Mouse (Mus musculus) ovary, postnatal 14 days (tissue): ENCODE results near the gene Efcab8.
"Not testable (repeated sequence)": the region's sequence is repeated elsewhere in the genome, so short reads cannot be mapped to it uniquely, and the experiment has no call there.

ENCODE experiments used
- DNase-seq: peaks from one replicate; pipeline ENCODE4 v3.0.0; 2022; ENCODE audit warnings: low spot score

Efcab8 gene

DNA sequence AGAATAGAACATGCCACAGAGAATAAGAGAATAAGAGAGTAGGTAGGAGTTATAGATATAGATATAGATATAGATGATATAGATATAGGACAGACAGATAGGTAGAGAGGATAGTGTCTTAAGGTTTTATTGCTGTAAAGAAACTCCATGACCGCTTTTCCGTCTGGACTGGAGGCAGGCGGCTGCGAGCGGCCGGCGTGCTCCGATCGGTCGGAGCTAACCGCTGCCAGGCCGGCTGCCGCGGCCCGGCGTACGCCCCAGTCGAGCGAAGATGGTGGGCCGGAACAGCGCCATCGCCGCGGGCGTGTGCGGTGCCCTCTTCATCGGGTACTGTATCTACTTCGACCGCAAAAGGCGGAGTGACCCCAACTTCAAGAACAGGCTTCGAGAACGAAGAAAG, 46.2 kb downstream of the Efcab8 start:
- not testable (repeated sequence) for DNase-seq

DNA sequence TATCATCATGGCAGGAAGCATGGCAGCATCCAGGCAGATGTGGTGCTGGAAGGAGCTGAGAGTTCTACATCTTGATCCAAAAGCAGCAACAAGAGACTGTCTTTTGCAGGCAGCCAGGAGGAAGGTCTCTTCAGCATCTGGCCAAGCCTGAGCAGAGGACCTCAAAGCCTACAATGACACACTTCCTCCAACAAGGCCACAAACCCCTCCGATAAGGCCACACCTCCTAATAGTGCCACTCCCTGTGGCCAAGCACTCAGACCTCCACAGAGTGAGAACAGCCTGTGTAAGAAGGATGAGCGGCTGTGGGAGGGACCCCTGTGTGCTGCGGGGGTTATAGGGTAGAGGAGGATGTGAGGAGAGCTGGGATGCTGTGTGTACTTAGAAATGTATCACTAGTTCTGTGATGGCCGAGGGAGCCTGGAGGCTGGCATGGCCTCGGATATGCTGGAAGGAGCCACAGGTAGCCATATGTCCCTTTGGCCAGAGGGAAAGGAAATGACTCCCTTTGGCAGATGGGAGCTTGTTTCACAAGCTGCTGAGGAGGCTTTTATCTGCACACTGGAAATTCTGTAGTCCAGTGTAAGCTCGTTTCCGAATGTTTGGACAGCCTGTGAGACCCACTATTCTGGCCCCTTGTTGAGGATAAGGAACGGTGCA, 47.6 kb downstream of the Efcab8 start:
- no peak for DNase-seq

DNA sequence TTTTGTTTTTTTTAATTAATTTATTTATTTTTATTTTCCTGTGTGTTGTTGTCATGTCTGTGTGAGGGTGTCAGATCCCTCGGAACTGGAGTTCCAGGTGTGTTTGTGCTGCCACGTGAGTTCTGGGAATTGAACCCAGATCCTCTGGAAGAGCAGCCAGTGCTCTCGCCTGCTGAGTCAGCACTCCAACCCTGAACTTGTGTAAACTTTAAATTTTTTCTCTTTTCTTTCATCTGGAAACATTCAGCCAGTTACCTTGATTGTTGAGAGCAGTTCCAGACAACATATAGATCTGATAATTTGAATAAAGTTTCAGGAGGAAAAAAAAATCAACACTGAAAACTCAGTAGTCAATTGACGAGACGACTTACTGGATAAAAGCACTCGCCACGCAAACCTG, 49.0 kb downstream of the Efcab8 start:
- DNase-seq, result no peak

DNA sequence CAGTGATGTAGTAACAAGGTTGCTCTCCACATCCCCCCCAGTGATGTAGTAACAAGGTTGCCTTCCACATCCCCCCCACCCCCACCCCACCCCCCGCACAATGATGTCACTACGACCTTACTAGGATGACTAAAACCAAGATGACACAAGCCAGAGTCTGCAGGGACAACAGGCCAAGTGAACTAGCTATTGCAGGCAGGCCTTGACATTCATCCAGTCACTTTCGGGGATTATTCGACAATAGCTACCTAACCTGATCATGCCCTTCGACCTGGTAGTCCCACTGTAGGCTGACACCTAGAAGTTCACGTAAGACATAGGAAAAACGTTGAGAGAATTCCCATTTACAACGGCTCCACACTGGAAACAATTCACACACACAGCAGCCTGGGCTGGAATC, 53.6 kb downstream of the Efcab8 start:
- no peak for DNase-seq

DNA sequence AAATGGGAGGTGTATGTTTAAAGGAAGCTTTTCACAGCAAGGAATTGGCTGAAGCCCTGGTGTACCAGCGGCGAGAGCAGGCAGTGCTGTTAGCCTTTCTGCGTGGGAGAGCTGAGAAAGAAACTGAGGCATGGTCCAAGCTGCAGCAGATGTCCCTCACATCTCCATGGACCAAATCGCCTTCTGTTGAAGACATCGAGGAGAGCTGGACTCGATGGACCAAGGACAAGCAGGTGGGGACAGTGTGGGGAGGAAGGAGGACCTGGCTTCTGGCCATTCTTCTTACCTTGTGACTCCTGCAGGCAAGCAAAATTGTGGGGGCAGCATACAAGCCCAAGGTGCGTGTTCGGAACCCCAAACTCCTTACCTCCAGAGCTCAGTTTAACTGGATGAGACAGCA, 63.1 kb downstream of the Efcab8 start:
- no peak for DNase-seq

DNA sequence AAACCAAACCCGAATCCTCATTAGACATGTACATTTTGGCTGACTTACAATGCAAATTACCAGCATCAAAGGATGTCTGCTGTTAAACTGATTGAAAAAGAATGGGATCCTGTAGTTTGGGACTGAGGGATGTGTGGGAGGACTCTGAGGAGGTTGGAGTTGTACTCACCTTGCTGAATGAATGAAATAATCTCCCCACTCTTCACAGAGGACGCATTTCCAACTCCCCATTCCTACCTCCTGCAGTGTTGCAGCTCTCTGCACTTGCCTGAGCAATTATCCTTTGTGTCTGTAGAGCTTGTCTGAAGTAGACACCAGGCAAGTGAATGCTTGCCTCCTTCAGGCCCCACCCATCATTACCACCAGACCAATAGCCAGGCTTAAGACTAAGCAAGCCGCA, 68.7 kb downstream of the Efcab8 start:
- no peak for DNase-seq

DNA sequence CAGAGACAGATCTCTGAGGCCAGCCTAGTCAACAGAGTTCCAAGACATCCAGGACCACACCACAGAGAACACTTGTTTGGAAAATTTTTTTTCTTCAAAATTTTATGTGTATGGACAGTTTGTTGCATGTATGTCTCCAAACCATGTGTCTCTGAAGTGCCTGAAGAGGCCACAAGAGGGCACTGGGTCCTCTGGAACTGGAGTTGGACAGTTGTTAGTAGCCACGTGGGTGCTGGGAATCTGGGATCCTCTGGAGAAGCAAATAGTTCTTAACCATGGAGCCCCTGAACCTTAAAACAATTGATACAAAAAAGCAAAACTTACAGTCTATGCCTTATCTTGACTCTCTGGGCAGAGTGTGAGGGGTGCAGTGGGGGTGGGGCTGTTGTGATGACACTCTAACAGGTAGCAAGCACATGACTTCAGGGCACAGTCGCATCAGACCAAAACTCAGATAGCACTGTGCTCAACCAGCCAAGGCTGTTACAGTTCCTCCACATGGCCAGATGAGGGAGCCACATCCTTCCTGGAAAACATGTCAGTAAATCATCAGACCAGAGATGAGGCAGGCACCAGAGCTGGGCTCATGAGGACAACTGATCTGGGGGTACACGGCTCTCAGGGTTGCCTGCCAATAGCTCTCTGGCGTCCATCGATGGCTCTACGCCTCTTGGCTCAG, 70.8 kb downstream of the Efcab8 start:
- DNase-seq, result no peak

DNA sequence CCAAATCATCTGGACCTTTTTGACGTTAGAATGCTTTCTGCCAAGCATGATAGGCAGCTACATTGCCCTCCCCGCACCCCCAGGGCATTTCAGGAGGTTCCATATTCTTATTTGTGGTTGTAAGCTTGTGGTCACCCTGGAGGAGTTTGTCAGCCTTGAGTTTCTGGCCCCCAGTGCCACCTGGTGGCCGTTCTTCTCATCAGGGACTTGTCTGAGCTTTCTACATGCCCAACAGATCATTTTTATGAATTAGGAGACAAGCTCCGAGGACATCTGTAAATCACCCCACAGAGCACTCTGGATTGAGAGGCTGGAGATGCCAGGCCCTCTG, 71.3 kb downstream of the Efcab8 start:
- peak; percentile 35 for DNase-seq

DNA sequence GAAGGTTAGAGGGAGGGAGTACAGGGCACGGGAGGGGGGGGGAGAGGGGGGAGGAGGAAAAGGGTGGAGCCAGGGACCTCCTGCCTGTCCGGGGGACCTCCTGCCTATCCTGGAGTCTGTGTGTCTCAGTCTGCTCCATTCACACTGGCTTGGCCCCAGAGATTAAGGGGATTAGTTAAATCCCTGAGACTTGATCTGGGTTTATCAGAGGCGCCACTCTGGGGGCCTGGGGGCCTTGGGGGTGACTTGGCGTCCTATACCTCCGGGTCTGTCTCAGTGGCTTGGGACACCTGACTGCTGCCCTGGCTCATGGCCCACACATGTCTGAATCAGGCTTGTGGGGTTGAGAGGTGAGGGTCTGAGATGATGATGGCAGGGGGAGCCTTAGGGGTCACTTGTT, 73.8 kb downstream of the Efcab8 start:
- DNase-seq, result no peak

DNA sequence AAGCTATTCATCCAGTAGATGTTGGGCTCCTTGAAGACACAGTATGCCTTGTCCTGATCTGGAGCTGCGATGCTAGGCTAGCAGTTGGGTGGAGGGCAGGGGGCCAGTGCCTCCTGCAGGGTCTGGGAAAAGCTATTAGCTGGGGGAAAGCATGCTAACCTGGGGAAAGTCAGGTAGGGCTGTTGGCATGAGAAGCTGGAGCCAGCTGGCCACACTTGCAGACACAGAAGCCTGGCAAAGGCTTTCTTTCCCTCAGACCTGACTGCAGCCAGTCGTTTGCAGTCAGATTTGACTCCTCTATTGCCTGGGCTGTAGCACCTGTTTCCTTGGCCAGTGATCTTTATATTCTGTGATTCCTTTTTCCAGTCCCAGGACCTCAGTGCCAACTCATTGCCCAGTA, 79.8 kb downstream of the Efcab8 start:
- no peak for DNase-seq

DNA sequence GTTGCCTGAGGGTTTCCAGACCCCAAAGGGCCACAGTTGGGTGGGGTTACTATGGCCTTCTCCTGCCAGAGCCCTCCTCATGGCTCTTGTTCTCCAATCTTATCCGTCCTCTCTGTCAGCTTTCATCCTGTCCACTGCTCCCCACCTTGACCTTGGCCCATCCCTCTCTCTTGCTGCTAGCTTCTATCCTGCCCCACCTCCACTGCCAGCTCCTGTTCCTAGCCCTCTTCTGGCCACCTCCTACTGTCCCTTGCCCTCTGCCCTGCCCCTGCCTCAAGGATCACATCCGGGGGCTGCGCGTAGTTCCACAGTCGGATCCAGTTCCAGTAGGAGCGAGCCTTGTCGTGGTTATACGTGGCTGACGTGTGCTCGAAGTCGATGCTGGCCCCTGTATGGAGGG, 80.6 kb downstream of the Efcab8 start:
- no peak for DNase-seq

DNA sequence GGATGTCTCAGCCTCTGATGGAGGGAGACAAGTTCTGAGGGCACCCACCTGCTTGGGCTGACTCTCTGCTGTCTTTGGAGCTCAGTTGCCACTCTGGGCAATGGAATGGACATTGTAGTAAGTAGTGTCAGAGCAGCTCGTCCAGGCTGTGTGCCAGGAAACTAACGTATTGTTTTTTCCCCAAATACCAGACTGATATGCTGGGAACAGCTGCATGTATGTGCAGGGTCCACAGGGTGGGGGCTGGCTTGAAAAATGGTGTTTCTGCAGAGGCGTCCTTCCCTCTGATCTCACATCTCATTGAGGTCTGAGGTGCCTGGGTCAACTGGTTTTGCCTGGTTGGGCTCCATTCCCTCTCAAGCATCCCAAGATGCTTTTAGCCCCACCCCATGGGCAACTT, 81.0 kb downstream of the Efcab8 start:
- DNase-seq, result no peak

DNA sequence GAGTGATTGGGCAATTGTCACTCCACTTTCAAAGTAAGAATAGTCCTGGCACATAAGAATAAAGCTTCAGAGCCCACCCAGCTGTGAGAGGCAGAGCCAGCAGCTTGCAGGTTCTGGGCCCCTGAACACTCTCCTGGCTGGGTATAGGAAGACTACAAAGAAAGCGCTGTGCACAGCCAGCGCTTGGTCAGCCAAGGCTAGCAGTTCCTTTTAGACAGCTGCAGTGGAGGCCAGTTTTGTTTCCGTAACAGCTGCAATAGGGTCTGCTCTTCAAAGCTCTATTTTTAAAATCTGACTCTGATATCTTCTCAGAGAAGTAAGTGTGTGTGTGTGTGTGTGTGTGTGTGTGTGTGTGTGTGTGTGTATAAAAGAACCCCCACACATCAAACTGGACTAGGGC, 82.2 kb downstream of the Efcab8 start:
- DNase-seq, result no peak

DNA sequence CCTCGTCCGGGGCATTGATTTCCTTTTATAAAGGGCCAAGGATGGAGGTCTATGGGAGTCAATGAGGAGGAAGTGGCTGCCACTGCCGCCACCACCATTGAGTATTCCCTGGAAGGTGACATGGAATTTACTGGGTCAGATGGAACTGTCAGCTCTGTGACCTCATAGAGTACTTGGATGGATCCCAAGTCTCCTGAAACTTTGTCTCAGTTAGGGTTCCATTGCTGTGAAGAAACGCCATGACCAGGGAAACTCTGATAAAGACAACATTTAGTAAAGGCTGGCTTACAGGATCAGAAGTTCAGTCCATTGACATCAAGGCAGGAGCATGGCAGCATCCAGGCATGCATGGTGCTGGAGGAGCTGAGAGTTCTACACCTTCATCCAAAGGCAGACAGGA, 91.3 kb downstream of the Efcab8 start, which contains the start of gene Sun5:
Sun5 (minus strand) TSS at position 101 of the 400 bp plus-strand sequence.
- no peak for DNase-seq

DNA sequence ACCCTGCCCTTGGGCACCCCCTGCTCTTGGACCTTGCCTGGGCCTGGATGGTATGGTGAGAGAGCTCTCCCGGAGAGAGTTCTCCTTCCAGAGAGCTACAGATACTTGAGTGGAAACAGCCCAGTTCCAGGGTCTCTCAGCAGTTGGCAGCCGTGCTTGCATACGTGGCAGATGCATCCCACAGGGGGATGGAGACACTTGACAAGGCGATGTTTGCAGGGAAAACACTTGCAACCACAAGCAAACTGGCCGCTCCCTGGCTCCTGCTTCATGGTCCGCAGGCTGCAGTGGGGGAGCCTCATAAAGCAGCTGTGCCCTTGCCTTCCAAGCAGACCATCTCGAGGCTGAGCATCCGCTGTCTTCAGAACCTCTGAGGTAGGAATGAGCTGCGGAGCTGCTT, 95.0 kb downstream of the Efcab8 start, which contains the start of gene Bpifb2:
Bpifb2 (plus strand) TSS at position 301 of the 400 bp plus-strand sequence.
- no peak for DNase-seq
